Mouse (Mus musculus) layer of hippocampus, adult 8-10 months (tissue): ENCODE results near the gene Siah1a. TPM values are rescaled to one million over a fixed set of nuclear protein-coding genes. Genes with fewer than 3 reads are reported as not detected.
A peak's percentile ranks its signal among the peaks of the same experiment; 100 is the strongest.

Source experiments
- DNase-seq, 2 experiments: peaks; one replicate each; pipeline ENCODE4 v3.0.0; 2022; ENCODE audit warnings: low spot score in 2 of 2
- total RNA-seq, 4 experiments: library from RNA; stranded (reverse); gene quantifications; 2 replicates each; pipeline ENCODE4 v1.2.4; 2022

Gene Siah1a
- total RNA-seq, 4 experiments from 2014 or later: 29.2 to 34.0 (median 32.7) TPM

DNA sequence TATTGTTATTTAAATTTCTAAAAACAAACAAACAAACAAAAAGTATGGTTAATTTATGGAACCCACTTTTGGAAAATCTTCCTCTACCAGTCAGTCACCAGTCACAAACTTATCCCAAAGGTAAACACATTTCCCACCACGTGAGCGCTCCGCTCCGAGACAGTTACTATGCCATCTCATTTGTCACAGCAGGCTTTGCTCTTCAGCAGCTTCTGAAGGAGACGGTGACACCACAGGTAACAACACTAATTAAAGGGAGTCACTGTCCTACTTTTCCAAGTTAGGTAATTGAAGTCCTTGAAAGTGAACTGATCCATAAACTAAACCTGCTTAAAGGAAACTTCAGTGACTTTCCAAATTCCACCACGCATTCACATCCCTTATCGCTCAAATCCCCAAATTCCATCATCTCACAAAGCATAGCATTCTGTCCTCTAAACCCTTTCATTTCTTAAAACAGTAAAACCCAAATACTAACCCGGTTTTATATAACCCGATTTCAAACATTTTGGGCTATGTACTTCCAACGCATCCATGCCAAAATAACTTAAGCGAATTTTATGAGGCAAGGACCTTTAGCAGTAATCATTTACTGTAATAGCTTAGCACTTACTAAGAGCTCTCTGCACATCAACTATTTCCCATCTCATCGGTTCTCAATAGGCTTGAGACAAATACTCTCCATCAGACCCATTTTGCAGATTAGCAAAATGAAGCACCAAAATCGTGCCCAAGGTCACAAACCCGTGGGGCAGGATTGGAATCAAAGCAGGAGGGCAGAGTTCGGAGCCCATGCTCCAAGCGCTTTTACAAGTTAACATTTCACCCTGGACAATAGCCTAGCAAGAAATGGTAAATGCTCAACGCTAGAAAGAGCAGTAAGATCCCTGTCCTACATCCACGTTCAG lies 1.2 kb downstream of the Siah1a start:
- DNase-seq: no peak

DNA sequence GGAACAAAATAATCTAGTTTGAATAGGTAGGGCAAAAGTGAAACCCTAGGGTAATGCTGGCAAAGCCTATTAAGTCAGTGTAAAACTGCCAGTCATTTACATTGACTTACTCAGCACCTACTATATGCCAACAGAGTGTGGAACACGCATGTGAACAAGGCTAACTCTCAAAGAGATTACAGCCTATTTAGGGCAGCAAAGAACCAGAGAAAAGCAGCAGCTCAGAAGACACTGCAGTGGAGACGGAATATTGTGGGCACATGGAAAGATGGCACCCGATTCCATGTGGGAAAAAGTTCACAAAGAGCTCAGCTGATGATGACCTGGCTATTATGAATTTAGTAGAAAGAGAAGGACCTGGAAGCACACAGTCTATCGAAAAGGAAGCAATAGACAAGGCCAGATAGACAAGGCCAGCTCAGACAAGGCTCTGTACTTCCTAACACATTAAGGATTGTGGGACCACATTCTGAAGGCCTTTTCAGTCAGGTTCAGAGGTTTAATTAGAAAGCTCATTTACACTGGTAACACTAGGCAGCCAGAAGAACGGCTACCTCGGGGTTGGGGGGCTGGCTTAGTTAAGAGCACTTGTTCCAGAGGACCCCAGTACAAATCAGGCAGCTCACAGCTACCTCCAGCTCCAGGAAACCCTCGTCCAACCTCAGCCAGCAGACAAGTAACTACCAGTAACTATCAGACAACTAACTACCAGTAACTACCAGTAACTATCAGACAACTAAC lies 3.0 kb downstream of the Siah1a start:
- DNase-seq: no peak

- DNase-seq: no peak
These were observed 4.1 kb downstream of the Siah1a start for GRCm38 (mm10) chr8:86741627-86742026.

DNA sequence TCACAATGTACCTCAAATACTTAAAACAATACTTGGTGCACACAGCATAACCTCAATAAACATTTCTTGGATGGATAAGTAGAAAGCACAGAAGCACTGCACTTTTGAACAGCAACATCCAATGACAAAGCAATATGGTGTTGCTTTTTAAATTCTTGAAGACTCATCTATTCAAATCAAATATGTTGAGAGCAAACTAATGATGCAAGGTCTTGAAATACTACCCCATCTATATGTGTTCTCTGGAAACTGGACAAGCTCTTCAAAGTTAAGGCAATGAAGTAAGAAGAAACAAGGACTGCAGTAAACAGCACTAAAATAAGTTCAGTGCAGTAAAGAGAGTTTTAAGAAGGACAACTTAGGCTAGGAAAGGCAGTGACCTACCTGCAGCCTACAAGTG lies 4.8 kb downstream of the Siah1a start:
- no peak for DNase-seq

DNA sequence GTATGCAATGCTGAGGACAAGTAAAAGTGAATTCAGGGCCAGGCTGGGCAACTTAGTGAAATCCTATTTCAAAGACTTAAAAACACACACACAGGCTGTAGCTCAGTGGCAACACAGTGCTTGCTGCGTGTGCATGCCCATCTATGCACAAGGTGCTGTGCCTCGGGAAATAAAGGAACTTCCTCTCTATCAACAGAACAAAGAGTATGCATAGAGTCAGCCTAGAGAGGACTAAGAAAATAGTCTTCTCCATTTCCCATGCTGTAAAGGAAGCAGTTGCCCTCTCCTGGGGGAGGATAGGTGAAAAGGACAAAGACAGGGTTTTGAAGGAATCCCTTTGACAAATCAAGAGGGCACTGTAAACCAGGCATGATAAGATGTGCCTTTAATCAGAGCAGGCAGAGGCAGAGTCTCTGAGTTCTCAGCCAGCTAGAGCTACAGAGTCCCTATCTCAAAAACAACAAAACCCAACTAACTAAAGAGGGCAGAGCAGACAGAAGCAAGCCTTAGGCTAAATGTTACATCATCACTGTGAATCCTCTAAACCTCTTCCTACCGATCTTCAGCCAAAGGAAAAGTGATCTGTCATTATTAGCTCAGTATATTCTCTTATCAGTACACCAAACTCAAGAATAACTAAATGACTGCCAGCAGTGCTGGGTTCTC lies 10.2 kb downstream of the Siah1a start:
- no peak for DNase-seq

DNA sequence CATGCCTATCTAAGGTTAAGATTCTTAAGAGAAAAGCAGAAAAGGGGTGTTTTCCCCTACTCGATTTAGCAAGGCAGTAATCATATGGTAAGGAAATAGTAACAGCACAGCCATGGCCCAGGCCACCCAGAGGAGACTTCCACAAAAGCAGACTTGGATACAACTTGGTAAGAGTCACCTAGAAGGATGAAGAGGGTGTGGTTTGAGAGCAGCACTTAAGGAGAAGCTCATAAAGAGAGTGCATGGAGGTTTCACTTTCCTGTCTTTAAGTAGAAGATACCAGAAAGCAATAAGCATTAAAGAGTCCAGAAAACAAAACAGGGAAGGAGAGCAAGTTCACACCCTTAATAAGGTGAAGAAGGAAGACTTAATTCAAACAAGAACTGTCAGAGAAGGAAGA lies 10.8 kb downstream of the Siah1a start:
- no peak for DNase-seq

DNA sequence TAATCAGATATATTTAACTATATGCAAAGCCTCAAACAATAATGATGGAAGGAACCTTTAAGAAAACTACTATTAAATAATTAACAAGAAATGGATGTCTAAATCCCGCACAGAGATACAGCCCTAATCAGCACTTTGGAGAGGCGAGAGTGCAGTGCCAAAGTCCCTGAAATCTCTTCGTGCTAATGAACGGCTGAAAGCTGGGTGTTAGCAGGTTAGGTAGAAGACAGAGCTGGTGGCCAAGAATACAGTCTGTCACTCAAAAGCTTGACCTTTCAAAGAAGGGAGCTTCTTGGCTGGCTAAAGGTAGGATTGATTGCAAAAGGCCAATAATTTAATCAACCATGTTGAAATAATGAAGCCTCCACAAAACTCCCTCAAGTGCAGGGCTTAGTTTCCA lies 11.6 kb downstream of the Siah1a start:
- no peak for DNase-seq

- no peak for DNase-seq
These were observed 14.9 kb downstream of the Siah1a start for GRCm38 (mm10) chr8:86730860-86731259.

DNA sequence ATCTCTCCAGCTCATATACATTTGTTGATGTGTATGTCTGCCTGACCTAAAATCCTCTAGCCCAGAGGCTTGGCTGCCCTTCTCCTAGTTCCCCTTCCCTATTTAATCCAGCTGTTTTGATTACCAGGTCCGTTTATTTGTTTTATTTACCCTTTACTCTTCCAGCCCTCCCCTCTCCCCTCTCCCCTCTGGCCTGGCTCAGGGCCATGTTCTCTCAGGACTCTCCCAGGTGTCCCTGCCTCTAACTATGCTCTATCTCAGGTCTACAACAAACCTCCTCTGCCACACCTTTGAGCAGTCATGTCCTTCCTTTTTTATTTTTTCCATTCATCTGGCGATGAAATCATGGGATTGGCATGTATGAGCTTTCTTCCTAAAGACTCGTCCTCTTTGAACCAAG lies 15.4 kb downstream of the Siah1a start:
- DNase-seq: no peak

DNA sequence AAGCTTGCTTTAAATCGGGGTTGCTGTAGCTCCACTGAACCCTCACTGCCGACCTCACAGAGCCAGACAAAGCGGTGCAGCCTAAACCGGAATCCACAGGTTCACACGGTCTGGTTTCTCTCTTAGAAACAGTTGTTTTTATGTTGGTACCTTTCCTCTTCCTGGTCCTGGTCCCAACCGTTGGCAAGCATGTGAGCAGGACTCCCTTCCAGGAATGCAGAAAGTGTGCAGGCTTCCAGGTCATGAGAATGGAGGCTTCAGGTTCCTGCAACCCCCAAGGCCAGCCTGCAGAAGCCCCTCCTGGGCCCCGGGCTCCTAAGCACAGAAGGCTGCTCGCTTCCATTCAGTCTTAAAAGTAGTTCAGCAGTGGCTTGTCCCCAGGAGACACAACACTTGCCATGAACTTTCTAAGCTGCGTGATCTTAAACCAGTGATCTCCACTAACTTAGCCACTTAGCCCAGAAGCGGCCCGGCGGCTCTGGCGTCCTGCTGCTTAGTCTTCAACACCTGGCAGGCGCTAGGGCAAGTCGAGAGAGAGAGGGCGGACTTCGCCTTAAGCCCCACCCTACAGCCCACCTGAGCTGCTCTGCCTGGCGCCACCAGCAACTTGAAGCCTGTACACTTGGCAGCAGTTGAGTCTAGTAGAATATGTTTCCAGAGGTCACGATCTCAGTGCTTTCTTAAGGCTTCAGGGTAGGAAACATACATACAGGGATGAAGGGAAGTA lies 17.3 kb downstream of the Siah1a start:
- no peak for DNase-seq

DNA sequence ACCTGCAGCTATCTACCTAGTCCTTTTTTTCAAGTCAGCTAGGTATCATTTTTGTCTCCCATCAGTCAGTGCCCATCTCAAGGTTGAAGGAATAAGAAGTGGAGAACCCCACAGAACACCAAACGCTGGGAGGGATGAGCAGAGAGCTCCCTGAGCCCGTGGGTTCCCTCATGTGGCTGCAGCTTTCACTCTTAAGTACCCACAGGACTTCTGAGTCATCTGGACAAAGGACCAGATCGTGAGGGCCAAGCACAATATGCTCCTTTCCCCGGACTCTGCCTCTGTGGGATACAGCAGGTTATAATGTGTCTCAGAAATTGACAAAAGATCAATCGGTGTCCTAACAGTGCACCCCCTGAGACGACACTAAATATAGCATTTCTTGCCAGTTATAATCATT lies 18.8 kb downstream of the Siah1a start:
- DNase-seq: no peak

- no peak for DNase-seq
These were observed 24.2 kb downstream of the Siah1a start for GRCm38 (mm10) chr8:86721490-86721889.

DNA sequence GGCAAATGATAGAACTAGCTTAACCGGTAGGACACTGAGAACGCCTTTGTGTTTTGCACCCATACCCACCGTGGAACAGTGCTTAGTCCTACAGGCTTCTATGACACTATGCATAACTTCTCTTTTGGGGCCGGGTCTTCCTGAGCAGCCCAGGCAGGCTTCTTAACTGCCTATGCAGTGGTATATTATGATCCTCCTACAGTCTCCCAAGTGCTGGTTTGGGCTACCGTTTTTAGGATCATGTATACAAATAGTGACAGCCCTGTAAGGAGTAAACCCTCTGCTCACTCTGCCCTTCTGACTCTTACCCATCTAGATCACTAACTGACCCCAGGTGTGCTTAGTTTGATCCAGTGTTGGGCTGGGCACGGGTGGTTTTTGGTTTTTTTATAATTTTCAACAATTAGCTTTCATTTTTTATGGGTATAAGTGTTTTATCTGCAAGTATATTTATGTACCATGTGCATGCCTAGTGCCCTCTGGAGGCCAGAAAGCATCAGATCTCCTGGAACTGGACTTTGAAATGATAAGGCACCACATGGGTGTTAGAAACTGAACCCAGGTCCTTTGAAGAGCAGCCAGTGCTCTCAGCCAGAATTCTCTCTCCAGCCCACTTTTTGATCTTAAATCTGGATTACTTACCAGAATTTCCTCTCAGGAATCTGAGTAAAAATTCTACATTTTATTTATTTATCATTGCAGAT lies 24.8 kb downstream of the Siah1a start:
- DNase-seq: no peak

GRCm38 (mm10) chr8:86719368-86719767 lies 26.4 kb downstream of the Siah1a start:
- no peak for DNase-seq

- DNase-seq: no peak
These were observed 27.3 kb downstream of the Siah1a start for GRCm38 (mm10) chr8:86718332-86718994.

DNA sequence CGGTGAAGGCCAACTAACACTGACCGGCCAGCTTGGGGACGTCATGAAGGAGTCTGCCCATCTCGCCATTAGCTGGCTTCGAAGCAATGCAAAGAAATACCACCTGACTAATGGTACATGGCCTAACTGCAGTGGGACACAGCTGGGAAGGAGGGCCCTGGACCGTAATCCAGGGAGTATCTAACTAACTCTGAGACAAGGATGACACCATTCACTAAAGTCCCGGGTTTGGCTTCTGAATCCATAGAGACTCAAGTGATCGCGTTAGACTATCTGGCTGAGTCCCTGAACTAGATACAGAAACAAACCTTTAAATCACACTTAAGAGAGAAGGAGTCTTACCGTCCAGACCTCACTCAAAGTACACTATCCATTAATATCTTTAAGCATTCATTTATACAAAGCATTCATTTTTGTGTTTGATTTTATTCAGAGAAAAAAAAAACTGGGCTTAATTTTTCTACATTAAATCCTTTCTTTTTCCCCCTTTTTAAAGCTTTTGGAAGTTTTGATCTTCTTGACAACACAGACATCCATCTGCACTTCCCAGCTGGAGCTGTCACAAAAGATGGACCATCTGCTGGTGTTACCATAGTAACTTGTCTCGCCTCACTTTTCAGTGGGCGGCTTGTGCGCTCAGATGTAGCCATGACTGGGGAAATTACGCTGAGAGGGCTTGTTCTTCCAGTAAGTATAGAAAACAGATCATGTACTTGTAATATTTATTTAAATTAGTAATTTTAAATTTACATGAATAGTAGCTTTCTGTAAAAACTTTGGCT lies 32.1 kb downstream of the Siah1a start:
- DNase-seq: peak; percentile 86 to 89

DNA sequence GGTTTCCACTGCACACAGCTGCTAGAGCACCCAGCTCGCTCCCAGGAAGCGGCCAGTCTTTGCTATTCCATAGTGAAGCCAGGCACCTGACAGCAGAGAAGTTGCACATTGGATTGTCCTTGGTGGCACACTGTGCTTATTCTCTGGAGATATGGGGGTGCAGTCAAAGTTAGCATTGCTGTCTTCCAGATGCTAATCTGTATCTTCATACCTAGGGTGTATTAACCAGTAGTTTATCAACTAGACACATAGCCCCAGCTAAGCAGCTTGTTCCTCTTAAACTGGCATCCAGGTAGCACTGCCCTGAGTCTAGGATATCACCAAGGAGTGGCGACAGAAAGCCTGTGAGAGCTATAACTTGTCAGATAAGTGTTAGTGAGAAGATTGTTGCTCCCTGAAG lies 33.1 kb downstream of the Siah1a start:
- no peak for DNase-seq

- no peak for DNase-seq
These were observed 37.9 kb downstream of the Siah1a start for GRCm38 (mm10) chr8:86707873-86708272.

DNA sequence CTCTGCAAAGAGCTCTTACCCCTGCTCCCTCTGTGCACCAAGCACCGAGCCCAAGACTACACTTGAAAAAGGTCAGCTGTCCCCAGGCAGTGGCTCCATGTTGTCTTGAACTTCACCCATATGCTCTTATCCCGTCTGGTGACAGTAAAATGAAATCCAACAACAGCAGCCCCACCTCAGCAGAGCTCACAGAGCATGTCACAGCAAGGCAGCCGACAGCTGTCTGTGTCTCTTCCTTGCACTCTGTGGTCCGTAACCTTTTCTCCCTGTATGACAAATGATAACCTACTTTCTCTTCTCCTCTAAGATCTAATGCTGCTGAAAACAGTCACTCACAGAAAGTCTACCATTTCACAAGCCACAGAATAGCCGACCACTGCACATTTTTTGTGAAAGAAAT lies 39.0 kb downstream of the Siah1a start:
- no peak for DNase-seq
